Mouse (Mus musculus) heart, postnatal 36 days (tissue): Measurements from ENCODE around the gene Plrg1. TPM values are rescaled to one million over a fixed set of nuclear protein-coding genes. Genes with fewer than 3 reads are reported as not detected.

Experiments
- DNase-seq, 2 experiments: peaks; one replicate each; pipeline ENCODE4 v3.0.0; 2021 to 2022
- intact Hi-C: fragments of 180-260 bp; cut with DNase I; formaldehyde crosslinking; loops from one replicate; pipeline ENCODE4 v1.15.1; 2025
- total RNA-seq, 2 experiments: library from RNA; stranded (reverse); gene quantifications; 2 replicates each; pipeline ENCODE4 v1.2.3; 2021

The Plrg1 gene
- 10 to 100 TPM; 27.7 to 28.4 TPM for total RNA-seq

- intact Hi-C loops = loop anchor here (10.0 kb wide), 1 partner anchor 1121 kb away; the partner anchor contains the start of gene Ctso
- peak; percentile 99 for DNase-seq
Observed at GRCm38 (mm10) chr3:83055281-83056038, at the start of gene Plrg1. Gene Plrg1 (plus strand): TSS chr3:83055522.

DNA sequence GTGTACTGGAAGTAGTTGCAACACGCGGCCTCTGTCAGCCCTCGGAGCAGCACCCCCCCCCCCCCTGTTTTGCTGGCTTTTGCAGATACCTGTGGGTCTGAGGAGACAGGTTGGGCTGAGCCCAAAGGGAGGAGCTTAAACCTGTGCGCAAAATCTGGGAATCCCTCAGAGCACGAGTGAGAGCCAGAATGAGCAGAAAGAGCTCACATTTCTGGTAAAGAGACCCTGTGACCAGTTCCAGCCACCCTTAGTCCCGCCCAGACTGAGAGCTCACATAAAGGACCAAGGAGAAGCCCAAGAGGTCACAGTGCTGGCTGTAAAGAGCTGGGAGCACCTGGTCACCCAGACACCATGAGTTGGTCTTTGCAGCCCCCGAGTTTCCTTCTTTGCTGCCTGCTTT lies 47.8 kb upstream of the Plrg1 start, which contains the start of gene Fgg:
Fgg (plus strand) TSS at position 168 of the 400 bp plus-strand sequence.
- intact Hi-C loops = no loop called here
- no peak for DNase-seq

GRCm38 (mm10) chr3:83010291-83010690 lies 45.0 kb upstream of the Plrg1 start:
- no peak for DNase-seq
- intact Hi-C loops = no loop called here

- intact Hi-C loops = no loop called here
- DNase-seq = no peak
Observed at GRCm38 (mm10) chr3:83011136-83011535, 44.2 kb upstream of the Plrg1 start.

- no peak for DNase-seq
- intact Hi-C loops = no loop called here
Observed at GRCm38 (mm10) chr3:83011565-83011964, 43.8 kb upstream of the Plrg1 start.

- DNase-seq = no peak
- intact Hi-C loops = no loop called here
Observed at GRCm38 (mm10) chr3:83012636-83013035, 42.7 kb upstream of the Plrg1 start.

DNA sequence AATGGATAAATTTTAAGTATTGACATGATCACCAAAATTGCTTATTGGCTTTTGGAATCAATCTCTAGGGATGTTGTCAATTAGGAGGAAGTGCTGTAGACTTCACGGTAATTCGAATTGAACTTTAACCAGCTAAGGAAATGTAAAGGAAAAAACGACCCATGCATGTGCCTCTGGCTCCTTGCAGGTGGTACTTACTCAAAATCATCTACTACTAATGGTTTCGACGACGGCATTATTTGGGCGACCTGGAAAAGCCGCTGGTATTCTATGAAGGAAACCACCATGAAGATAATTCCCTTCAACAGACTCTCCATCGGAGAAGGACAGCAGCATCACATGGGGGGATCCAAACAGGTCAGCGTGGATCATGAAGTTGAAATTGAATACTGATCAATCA lies 41.4 kb upstream of the Plrg1 start:
- intact Hi-C loops = no loop called here
- DNase-seq = no peak

- DNase-seq = no peak
- intact Hi-C loops = no loop called here
Observed at GRCm38 (mm10) chr3:83016236-83016635, 39.1 kb upstream of the Plrg1 start.

GRCm38 (mm10) chr3:83020387-83020786 lies 34.9 kb upstream of the Plrg1 start:
- no peak for DNase-seq
- intact Hi-C loops = no loop called here

- intact Hi-C loops = no loop called here
- no peak for DNase-seq
Observed at GRCm38 (mm10) chr3:83021176-83021575, 34.1 kb upstream of the Plrg1 start.

GRCm38 (mm10) chr3:83025036-83025435 lies 30.3 kb upstream of the Plrg1 start:
- DNase-seq = no peak
- intact Hi-C loops = no loop called here

- intact Hi-C loops = no loop called here
Observed at GRCm38 (mm10) chr3:83025475-83026301, 29.6 kb upstream of the Plrg1 start, which contains the start of gene Fga. Gene Fga (plus strand): TSS chr3:83026076.

DNA sequence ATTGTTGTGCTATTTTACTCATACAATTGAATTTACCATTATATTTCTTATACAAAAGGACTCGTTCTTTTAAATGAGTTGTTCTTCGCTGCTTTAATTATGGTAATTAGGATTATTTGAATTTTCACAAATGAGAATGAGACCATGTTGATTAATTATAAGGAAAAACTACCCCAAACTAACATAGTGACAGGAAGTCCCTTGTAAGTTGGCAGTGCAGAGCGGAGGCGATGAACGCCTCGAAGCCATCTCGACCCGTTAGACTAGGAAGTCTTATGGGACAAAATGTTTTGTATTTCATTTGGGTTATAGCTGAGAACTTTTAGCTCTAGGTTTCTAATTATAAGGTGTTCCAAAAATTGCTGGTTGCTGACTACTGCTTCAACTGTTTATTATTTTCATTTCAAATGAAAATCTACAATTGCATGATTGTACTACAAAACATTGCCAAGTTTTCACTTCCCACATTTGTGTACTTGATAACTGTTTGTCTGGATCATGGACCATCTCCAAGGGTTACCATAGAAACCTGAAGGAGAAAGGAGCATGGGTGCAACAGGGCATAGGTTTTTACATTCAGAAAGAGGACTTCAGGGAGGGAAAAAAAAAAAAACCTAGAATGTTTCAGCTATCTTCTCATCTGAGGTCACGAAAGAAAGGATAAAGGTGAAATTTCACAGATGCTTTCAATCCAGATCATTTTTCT lies 27.6 kb upstream of the Plrg1 start:
- intact Hi-C loops = no loop called here
- DNase-seq = no peak

More at GRCm38 (mm10) chr3:83025475-83026301, 29.6 kb upstream of the Plrg1 start, which contains the start of gene Fga:
- DNase-seq = no peak

- no peak for DNase-seq
- intact Hi-C loops = no loop called here
Observed at GRCm38 (mm10) chr3:83030331-83030730, 25.0 kb upstream of the Plrg1 start.

GRCm38 (mm10) chr3:83032746-83033308 lies 22.5 kb upstream of the Plrg1 start:
- intact Hi-C loops = no loop called here
- DNase-seq = no peak

- intact Hi-C loops = no loop called here
- DNase-seq = no peak
Observed at GRCm38 (mm10) chr3:83033801-83034200, 21.5 kb upstream of the Plrg1 start.

DNA sequence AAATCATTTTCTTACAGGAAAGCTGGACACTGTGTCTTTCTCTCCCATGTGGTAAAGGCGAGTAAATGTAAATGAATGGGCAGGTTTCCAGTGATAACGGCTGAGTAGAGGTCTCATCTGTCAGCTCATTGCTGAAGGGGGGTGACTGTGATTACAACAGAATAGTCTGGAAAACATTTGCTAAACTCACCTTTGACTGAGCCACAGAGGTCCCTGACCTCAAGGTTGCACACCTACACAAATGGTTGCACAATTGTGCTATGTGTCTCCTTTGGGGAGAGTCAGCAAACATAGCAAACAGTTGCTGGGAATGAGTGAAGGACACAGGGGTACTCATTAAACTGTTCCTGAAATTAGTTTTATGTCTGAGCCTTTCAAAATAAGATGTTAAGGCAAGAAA lies 16.5 kb upstream of the Plrg1 start:
- DNase-seq = no peak
- intact Hi-C loops = no loop called here

DNA sequence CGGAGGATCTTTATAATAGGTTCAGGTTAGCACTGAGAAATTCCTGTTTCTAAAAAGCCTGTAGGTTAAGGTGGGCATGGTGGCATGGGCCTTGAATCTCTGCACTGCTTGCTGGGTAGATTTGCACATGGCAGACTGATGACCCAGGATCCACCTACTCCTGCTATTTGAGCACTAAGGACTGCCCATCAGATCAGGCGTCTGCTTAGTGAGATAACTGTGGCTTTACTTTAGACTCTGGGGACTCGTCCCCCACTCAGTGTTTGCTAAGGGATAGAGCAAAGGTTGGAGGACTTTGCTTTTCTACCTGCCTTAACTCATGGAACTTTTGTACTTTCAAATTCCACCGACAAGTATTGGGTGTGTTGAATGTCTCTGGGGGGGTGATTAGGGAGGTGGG lies 15.7 kb upstream of the Plrg1 start:
- no peak for DNase-seq
- intact Hi-C loops = no loop called here

DNA sequence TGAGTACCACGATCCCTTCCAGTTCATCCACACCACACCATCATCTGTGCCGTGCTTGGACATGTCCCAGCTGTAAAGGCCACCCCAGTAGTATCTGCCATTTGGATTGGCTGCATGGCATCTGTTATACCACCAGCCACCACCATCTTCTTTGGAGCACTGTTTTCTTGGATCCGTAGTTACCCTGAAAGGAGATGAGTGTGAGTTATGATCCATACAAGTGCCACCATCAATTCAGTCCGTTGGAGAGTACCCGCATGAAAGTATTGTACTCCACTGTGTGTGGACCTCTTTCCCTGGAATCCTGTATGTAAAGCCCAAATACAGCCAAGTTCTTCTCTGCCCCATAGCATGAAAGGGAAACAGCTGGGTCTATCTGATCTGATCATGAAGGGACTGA lies 12.9 kb upstream of the Plrg1 start:
- intact Hi-C loops = no loop called here

DNA sequence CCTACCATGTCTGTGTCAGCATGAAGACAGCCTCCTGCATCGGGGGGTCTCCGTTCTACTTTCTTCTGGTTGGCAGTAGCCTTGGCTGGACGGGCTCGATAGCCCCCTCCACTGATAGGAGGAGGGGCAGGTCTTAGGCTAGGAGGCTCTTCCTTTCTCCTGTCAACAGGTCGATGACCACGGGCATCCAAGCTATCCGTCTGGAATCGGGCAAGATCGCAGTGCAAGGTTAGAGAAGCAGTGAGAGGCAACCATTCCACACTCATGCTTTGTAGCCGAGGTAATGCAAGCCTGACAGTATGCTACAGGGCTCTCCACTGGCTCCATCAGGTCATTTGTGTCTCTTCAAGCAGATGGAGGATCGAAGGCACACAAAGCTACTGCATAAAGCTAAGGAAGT lies 8.7 kb upstream of the Plrg1 start:
- intact Hi-C loops = no loop called here

More for the DNA sequence above, 12.9 kb upstream of the Plrg1 start:
- DNase-seq = no peak

DNA sequence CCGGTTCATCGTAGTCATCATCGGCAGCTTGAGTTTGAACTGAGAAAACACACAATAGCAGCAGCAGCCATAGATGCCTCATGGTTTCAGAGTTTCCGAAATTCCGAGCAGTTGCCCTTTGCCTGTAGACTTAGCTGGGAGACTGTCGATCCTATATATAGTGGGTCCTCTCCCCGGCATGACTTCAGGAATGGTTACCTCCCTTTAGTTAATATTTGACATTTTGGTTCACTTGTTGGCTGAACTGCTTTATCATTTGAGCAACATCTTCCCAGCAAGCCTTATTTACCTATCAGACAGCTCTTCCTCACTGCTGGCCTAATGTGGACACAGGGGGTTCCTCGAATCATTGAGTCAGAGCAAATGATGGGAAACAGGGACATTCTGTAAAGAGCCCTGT lies 5.6 kb upstream of the Plrg1 start, which contains the start of gene Fgb:
Fgb (minus strand) TSS at position 184 of the 400 bp plus-strand sequence.
- intact Hi-C loops = loop anchor here (5.0 to 10.0 kb wide), 2 partner anchors 172 to 1115 kb away; partner anchors contain the start of genes Ctso and Rbm46
- DNase-seq = no peak

More for the DNA sequence above, 8.7 kb upstream of the Plrg1 start:
- DNase-seq = no peak
